Mouse (Mus musculus) midbrain, embryonic 14.5 days (tissue): ENCODE measurements around the gene Gabrb1. TPM values are rescaled to one million over a fixed set of nuclear protein-coding genes. Genes with fewer than 3 reads are reported as not detected.

Source experiments
- ATAC-seq: fragments of 200-750 bp; cut with Nextera tagmentation; 2 replicates; pipeline ENCODE4 v1.8.0; 2017; ENCODE audit warnings: moderate number of reproducible peaks, moderate library complexity; ENCODE audit not compliant: low FRiP score, low TSS enrichment
- DNase-seq: peaks from one replicate; pipeline ENCODE4 v3.0.0-alpha.2; 2015
- H3K27ac ChIP-seq: fragments of 300-500 bp; sonication (generic); replicated peaks from 2 replicates; pipeline ENCODE4 v1.5.1; 2014; ENCODE audit warnings: mild to moderate bottlenecking, low read depth, low read length, moderate library complexity
- H3K27me3 ChIP-seq: fragments of 300-500 bp; sonication (generic); 2 replicates; pipeline ENCODE4 v1.6.1; 2014; ENCODE audit warnings: low read length, control low read depth, mixed read lengths; ENCODE audit not compliant: control insufficient read depth, insufficient read depth
- H3K36me3 ChIP-seq: fragments of 300-500 bp; sonication (generic); 2 replicates; pipeline ENCODE4 v1.6.1; 2014; ENCODE audit warnings: low read length, control low read depth; ENCODE audit not compliant: control insufficient read depth, insufficient read depth
- H3K4me1 ChIP-seq: fragments of 300-500 bp; sonication (generic); 2 replicates; pipeline ENCODE4 v1.6.1; 2014; ENCODE audit warnings: mild to moderate bottlenecking, antibody characterized with exemption, low read length, control low read depth; ENCODE audit not compliant: control insufficient read depth, insufficient read depth
- H3K4me2 ChIP-seq: fragments of 300-500 bp; sonication (generic); 2 replicates; pipeline ENCODE4 v1.6.1; 2014; ENCODE audit warnings: mild to moderate bottlenecking, low read length, moderate library complexity
- H3K4me3 ChIP-seq: fragments of 300-500 bp; sonication (generic); replicated peaks from 2 replicates; pipeline ENCODE4 v1.5.1; 2014; ENCODE audit warnings: low read depth, low read length
- H3K9ac ChIP-seq: fragments of 300-500 bp; sonication (generic); replicated peaks from 2 replicates; pipeline ENCODE4 v1.6.1; 2014; ENCODE audit warnings: mild to moderate bottlenecking, low read length, moderate library complexity
- H3K9me3 ChIP-seq: fragments of 300-500 bp; sonication (generic); 2 replicates; pipeline ENCODE4 v1.6.1; 2016; ENCODE audit warnings: low read length, control low read depth, mixed read lengths; ENCODE audit not compliant: control insufficient read depth
- WGBS: fragments of 180-500 bp; shearing (Covaris S2); extraction: QIAGEN DNeasy Blood & Tissue Kit; methylation state at CpG from one replicate; pipeline ENCODE4 v1.1.7; 2014; 5-methylcytosine and 5-hydroxymethylcytosine counted together
- polyA plus RNA-seq: library from polyadenylated mRNA; unstranded; fragments of >200 nt; fragmentation: Nextera tagmentation; extraction: Ambion mirVana; gene quantifications from 2 replicates; pipeline ENCODE4 v1.2.1, GENCODE M21; 2014

The Gabrb1 gene
- polyA plus RNA-seq, 1 experiment from 2014 or later, result 18.8 TPM

GRCm38 (mm10) chr5:71761105-71761504 lies 103.2 kb downstream of the Gabrb1 start:
- no peak overlapping the region for H3K9ac ChIP-seq
- no peak overlapping the region for H3K27ac ChIP-seq
- H3K9me3 ChIP-seq, result no peaks in the 10 kb centered on the region
- no peaks in the 10 kb centered on the region for H3K4me1 ChIP-seq
- no peaks in the 10 kb centered on the region for H3K27me3 ChIP-seq
- 94% methylated on average over 6 of the region's 6 CpGs for WGBS
- H3K36me3 ChIP-seq, result no peaks in the 10 kb centered on the region
- no peak overlapping the region for H3K4me2 ChIP-seq
- ATAC-seq (no peak), DNase-seq (no peak)
- no peak overlapping the region for H3K4me3 ChIP-seq

- ATAC-seq, result no peak
- Histone ChIP-seq H3K27ac (no peak overlapping the region), H3K4me1 (no peaks in the 10 kb centered on the region), H3K36me3 (no peaks in the 10 kb centered on the region), H3K9me3 (no peaks in the 10 kb centered on the region), H3K4me2 (no peak overlapping the region), H3K4me3 (no peak overlapping the region), H3K27me3 (no peaks in the 10 kb centered on the region), H3K9ac (no peak overlapping the region)
- no peak for DNase-seq
- 91% methylated on average over 2 of the region's 2 CpGs for WGBS
Observed at GRCm38 (mm10) chr5:71781514-71782179, 123.7 kb downstream of the Gabrb1 start.

- Histone ChIP-seq H3K27ac (no peak overlapping the region), H3K4me1 (no peaks in the 10 kb centered on the region), H3K4me3 (no peak overlapping the region), H3K4me2 (no peak overlapping the region), H3K27me3 (no peaks in the 10 kb centered on the region), H3K9me3 (no peaks in the 10 kb centered on the region), H3K9ac (no peak overlapping the region), H3K36me3 (no peaks in the 10 kb centered on the region)
- WGBS, result 30% methylated on average over 1 of the region's 1 CpGs
- no peak for ATAC-seq
- DNase-seq, result no peak
Observed at GRCm38 (mm10) chr5:71822862-71823261, 164.9 kb downstream of the Gabrb1 start.

- H3K9ac ChIP-seq, result no peak overlapping the region
- no peak overlapping the region for H3K4me2 ChIP-seq
- H3K4me1 ChIP-seq, result no peaks in the 10 kb centered on the region
- DNase-seq, result no peak
- H3K9me3 ChIP-seq, result no peaks in the 10 kb centered on the region
- H3K27me3 ChIP-seq, result no peaks in the 10 kb centered on the region
- H3K27ac ChIP-seq, result no peak overlapping the region
- H3K36me3 ChIP-seq, result no peaks in the 10 kb centered on the region
- ATAC-seq, result no peak
- H3K4me3 ChIP-seq, result no peak overlapping the region
Observed at GRCm38 (mm10) chr5:71828342-71828741, 170.4 kb downstream of the Gabrb1 start.

- DNase-seq (peak; percentile 59), ATAC-seq (no peak)
- Histone ChIP-seq H3K9me3 (no peaks in the 10 kb centered on the region), H3K4me3 (no peak overlapping the region), H3K27me3 (no peaks in the 10 kb centered on the region), H3K9ac (no peak overlapping the region), H3K4me1 (no peaks in the 10 kb centered on the region), H3K4me2 (no peak overlapping the region), H3K36me3 (no peaks in the 10 kb centered on the region), H3K27ac (no peak overlapping the region)
- WGBS, result 51% methylated on average over 1 of the region's 1 CpGs
Observed at GRCm38 (mm10) chr5:71828996-71829395, 171.1 kb downstream of the Gabrb1 start.

- Histone ChIP-seq H3K27me3 (no peaks in the 10 kb centered on the region), H3K9me3 (no peaks in the 10 kb centered on the region), H3K27ac (no peak overlapping the region), H3K4me2 (no peak overlapping the region), H3K36me3 (no peaks in the 10 kb centered on the region), H3K9ac (no peak overlapping the region), H3K4me1 (no peaks in the 10 kb centered on the region), H3K4me3 (no peak overlapping the region)
- no peak for DNase-seq
- 93% methylated on average over 2 of the region's 2 CpGs for WGBS
- ATAC-seq, result no peak
Observed at GRCm38 (mm10) chr5:71830342-71830741, 172.4 kb downstream of the Gabrb1 start.

GRCm38 (mm10) chr5:71842241-71842640 lies 184.3 kb downstream of the Gabrb1 start:
- Histone ChIP-seq H3K36me3 (no peaks in the 10 kb centered on the region), H3K9me3 (no peaks in the 10 kb centered on the region), H3K4me3 (no peak overlapping the region), H3K27me3 (no peaks in the 10 kb centered on the region), H3K27ac (no peak overlapping the region), H3K4me1 (no peaks in the 10 kb centered on the region), H3K4me2 (no peak overlapping the region), H3K9ac (no peak overlapping the region)
- no peak for ATAC-seq
- DNase-seq, result no peak

- Histone ChIP-seq H3K4me1 (no peaks in the 10 kb centered on the region), H3K9me3 (no peaks in the 10 kb centered on the region), H3K27me3 (no peaks in the 10 kb centered on the region), H3K4me3 (no peak overlapping the region), H3K9ac (no peak overlapping the region), H3K27ac (no peak overlapping the region), H3K4me2 (no peak overlapping the region), H3K36me3 (no peaks in the 10 kb centered on the region)
- ATAC-seq (no peak), DNase-seq (no peak)
- WGBS, result 95% methylated on average over 2 of the region's 2 CpGs
Observed at GRCm38 (mm10) chr5:71898214-71898613, 240.3 kb downstream of the Gabrb1 start.

- no peak overlapping the region for H3K27ac ChIP-seq
- H3K9me3 ChIP-seq, result no peaks in the 10 kb centered on the region
- DNase-seq, result no peak
- ATAC-seq, result no peak
- 93% methylated on average over 7 of the region's 7 CpGs for WGBS
- H3K27me3 ChIP-seq, result no peaks in the 10 kb centered on the region
- H3K9ac ChIP-seq, result no peak overlapping the region
- H3K4me3 ChIP-seq, result no peak overlapping the region
- H3K36me3 ChIP-seq, result no peaks in the 10 kb centered on the region
- H3K4me1 ChIP-seq, result no peaks in the 10 kb centered on the region
- no peak overlapping the region for H3K4me2 ChIP-seq
Observed at GRCm38 (mm10) chr5:71903399-71903798, 245.5 kb downstream of the Gabrb1 start.
